Mouse (Mus musculus): ENCODE results near the gene Irf2.
A peak's percentile ranks its signal among the peaks of the same experiment; 100 is the strongest.

GRCm38 (mm10) chr8:46792653-46793052, 53.1 kb downstream of the Irf2 start:
- TF ChIP-seq CTCF (IDR thresholded peaks at IDR 0.05; ENCODE audit: low read depth) (no peak), EP300 (IDR thresholded peaks at IDR 0.05; ENCODE audit: low read depth) (0 out of 2 replicates have a peak, but pooled peaks have one; percentile 40)

Measured in liver, postnatal 0 days (tissue).